Mouse (Mus musculus) thymus, postnatal 4 days (tissue): ENCODE measurements around the gene Zim1.

Source experiments
- DNase-seq: peaks from one replicate; pipeline ENCODE4 v3.0.0; 2021

The Zim1 gene

GRCm38 (mm10) chr7:6650526-6650925, 45.7 kb downstream of the Zim1 start:
- no peak for DNase-seq

GRCm38 (mm10) chr7:6645821-6646220, 50.4 kb downstream of the Zim1 start:
- DNase-seq, result no peak

- no peak for DNase-seq
Observed at GRCm38 (mm10) chr7:6638076-6638475, 58.2 kb downstream of the Zim1 start.

GRCm38 (mm10) chr7:6636741-6637140, 59.5 kb downstream of the Zim1 start:
- no peak for DNase-seq

- DNase-seq, result no peak
Observed at GRCm38 (mm10) chr7:6635831-6636230, 60.4 kb downstream of the Zim1 start.
